Mouse (Mus musculus) embryonic facial prominence, embryonic 10.5 days (tissue): Measurements from ENCODE around the gene Gm20835. TPM values are rescaled to one million over a fixed set of nuclear protein-coding genes. Genes with fewer than 3 reads are reported as not detected.
"Not testable (repeated sequence)": the region's sequence is repeated elsewhere in the genome, so short reads cannot be mapped to it uniquely, and the experiment has no call there.

ENCODE experiments used
- DNase-seq: peaks from one replicate; pipeline ENCODE4 v3.0.0-alpha.2; 2017; ENCODE audit warnings: low spot score
- H3K27ac ChIP-seq: fragments of 300-500 bp; sonication (generic); replicated peaks from 2 replicates; pipeline ENCODE4 v1.5.1; 2016; ENCODE audit warnings: mild to moderate bottlenecking
- H3K27me3 ChIP-seq: fragments of 300-500 bp; sonication (generic); replicated peaks from 2 replicates; pipeline ENCODE4 v1.6.1; 2016; ENCODE audit warnings: low read depth, mild to moderate bottlenecking; ENCODE audit not compliant: poor library complexity, severe bottlenecking
- H3K36me3 ChIP-seq: fragments of 300-500 bp; sonication (generic); replicated peaks from 2 replicates; pipeline ENCODE4 v1.6.1; 2016; ENCODE audit warnings: mild to moderate bottlenecking, moderate library complexity
- H3K4me1 ChIP-seq: fragments of 300-500 bp; sonication (generic); 2 replicates; pipeline ENCODE4 v1.6.1; 2016
- H3K4me3 ChIP-seq: fragments of 300-500 bp; sonication (generic); 2 replicates; pipeline ENCODE4 v1.5.1; 2016; ENCODE audit warnings: mild to moderate bottlenecking, moderate library complexity
- H3K9me3 ChIP-seq: fragments of 300-500 bp; sonication (generic); 2 replicates; pipeline ENCODE4 v1.6.1; 2016; ENCODE audit warnings: mild to moderate bottlenecking
- WGBS: fragments of 180-500 bp; shearing (Covaris S2); methylation state at CpG from one replicate; pipeline ENCODE4 v1.1.7; 2016; 5-methylcytosine and 5-hydroxymethylcytosine counted together
- polyA plus RNA-seq: library from polyadenylated mRNA; unstranded; fragments of >200 nt; fragmentation: Nextera tagmentation; extraction: Ambion mirVana; gene quantifications from 2 replicates; pipeline ENCODE4 v1.2.1, GENCODE M21; 2016

The Gm20835 gene
- polyA plus RNA-seq, result not detected in 2 replicates

- not testable (repeated sequence) for H3K4me1 ChIP-seq, DNase-seq, H3K27ac ChIP-seq, H3K27me3 ChIP-seq, H3K36me3 ChIP-seq, H3K9me3 ChIP-seq, H3K4me3 ChIP-seq
- no CpG with 5 or more reads among the region's 6 CpGs for WGBS
Measured at GRCm38 (mm10) chrY:36735190-36735589, at the start of gene Gm20835. Gene Gm20835 (minus strand): TSS chrY:36735290.
